Mouse (Mus musculus): ENCODE measurements around the gene Mogat2.

Mogat2 gene

DNA sequence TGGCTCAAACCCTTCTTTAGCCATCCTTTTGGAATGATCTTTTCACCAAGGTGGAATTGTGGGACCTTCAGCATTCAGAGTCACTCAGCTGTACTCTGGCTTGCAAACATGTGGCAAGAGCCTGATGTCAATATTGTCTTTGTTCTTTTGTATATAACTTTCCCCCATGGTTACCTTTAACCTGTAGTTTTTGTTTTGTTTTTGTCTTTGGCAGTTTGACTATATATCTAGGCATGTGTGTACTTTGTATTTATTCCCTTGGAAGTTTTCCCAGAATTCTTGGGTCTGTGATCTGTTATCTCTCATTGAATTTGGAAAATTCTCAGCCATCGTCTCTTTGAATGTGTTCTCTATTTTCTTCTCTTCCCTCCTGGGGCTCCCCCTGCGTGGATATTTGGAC is 43.9 kb downstream of the Mogat2 start:
- no peak for DNase-seq (ENCODE audit: extremely low spot score)

DNA sequence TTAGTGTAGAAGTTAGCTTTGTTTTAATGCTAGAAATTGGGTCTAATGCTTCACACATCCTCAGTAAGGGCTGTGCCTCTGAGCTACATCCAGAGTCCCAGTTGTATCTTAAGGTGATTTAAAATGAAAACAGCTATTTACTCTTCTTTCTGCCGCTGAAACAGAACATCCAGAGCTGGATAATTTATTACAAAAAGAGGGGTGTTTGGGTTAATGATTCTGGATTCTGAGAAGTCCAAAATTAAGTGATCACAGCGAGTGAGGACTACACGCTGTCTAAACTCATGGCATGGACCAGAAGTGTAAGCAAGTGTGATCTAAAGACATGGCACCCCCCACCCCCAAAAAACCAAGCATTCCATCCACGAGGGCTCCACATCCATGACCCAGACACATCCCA is 44.5 kb downstream of the Mogat2 start:
- no peak for DNase-seq (ENCODE audit: extremely low spot score)

DNA sequence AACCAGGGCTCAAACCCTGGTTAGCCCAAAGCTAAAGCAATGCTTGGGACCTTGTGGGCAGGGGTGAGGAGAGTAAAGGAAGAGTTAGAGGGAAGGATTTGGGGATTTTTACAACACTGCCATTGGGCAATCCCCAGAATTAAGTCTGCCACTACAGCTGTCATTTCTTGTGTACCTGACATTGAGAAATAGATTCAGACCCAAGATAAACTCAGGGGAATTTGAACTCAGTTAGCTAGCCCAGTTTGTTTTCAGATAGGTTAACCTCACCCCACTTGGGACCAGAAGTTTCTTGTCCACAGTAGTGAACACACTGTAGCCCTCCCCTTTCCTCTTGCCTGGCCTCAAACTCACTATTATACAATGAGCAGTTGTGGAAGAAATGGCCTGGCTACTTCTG is 47.0 kb downstream of the Mogat2 start:
- DNase-seq (ENCODE audit: extremely low spot score): no peak

DNA sequence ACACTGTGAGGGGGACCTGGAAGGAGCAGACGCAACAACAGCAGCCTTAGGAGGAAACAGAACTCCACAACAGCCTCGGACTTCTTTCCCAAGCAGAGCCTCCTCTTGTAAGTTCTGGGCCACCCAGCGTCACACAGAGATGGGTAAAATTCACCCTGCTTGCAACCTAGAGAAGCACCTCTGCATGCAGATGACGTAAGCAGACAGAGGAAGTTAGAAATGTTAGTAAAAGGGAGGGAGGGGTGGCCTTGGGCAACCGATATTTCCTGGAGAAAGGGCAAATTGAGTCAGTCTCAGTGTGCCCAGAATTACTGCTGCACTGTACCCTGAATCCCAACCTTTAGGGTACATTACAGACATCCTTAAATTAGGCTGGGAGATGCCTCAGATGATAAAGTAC is 48.5 kb downstream of the Mogat2 start:
- DNase-seq (ENCODE audit: extremely low spot score): no peak

DNA sequence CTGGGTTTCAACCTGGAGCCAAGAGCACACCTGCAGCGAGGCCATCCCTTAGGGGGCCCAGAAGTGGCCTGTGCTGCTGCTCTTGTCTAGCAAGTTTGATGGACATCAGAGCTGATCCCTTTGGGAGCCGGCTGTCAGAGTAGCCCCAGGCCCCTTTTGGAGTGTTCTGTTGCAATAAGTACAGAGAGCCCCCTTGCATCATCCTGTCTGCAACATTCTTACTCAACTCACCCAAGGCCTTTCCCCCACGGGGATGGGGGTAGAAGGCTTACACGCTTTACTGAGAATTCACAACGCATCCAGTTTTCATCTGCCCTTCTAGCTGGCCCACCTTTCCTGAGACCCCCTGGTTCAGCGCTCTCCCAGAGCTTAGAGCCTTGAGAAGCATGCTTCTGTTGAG is 49.8 kb downstream of the Mogat2 start:
- DNase-seq (ENCODE audit: extremely low spot score): no peak

DNA sequence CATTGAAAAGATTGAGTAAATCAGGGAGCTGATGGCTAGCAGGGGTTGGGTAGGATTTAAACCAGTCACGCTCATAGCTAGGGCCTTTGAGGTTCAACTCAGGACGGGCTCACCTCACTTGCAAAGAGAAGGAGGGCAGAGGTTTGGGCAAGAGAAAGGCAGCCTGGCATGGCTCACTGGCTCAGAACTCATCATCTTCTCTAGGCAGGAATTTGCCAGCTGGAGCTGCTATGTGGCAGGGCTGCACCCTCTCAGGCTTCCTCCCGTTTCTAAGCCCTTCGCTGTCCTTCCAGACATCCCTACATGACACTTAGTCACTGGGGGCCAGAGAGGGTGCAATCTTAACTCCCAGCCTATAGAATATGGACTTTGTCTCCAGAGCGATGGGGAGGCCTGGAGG is 51.0 kb downstream of the Mogat2 start:
- DNase-seq (ENCODE audit: extremely low spot score): no peak

DNA sequence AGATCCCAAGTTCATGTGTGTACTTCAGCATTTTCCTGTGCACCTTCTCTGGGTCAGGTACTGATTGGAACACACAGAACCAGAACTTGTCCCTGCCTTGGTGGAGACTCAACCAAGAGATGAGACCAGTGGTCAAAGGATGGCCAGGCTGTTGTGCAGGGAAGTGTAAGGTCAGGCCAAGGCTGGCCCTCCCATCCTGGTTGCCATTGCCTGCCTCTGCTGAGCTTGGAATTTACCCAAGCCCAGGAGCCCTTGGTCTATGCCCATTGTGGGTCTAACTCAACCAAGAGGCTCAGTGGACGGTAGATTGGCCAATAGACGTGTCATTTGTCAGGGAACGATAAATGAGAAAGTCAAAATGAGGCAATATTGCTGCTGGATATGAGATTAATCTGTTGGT is 53.0 kb downstream of the Mogat2 start:
- DNase-seq (ENCODE audit: extremely low spot score): no peak

DNA sequence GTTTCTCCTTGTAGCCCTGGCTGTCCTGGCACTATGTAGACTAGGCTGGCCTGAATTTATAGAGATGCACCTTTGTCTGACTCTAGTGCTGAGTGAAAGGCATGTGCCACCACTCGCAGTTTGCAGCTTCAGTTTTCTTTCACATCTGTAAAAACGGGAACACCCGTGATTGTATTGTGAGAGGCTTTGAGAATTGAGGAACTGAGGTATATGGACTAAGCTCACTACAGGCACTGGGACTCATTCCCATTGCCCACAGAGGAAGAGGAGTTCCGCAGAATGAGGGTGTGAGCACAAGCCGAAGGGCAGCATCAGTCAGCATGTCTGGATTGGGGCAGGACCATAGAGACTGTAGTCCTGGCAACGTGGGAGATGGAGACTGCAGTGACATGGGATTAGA is 54.7 kb downstream of the Mogat2 start:
- no peak for DNase-seq (ENCODE audit: extremely low spot score)

DNA sequence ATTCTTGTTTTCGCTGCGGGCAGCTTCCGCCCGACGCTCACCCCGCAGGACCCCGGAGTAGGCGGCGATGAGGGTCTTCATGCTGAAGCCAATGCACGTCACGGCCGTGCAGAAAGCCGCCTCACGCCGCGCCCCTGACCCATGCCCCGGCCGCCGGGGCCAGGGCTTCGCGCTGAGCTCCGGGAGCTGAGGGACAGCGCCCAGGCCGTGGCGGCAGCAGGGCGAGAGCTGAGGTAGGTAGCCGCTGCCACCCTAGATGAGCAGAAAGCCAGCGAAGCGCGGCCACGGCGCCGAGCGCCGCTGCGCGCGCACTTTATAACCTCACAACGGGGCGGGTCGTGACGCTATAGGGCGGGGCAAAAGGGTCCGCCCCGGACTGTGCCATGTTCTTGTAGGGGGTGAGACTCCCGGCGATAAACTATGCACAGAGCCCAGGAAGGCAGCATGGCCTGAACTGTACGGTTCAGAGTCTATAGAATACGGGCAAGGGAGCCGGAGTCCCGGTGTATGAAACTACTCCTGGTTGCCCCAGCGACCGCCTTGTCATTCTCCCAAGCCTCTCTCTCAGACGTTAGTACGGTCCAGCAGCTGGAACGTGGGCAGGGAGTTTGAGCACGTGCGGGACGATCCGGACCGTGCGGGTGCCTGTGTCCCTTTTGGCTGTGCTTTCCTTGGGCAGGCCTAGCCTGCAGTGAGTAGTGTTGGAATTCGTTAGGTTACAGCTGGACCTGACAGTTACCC is 55.8 kb downstream of the Mogat2 start, which contains the start of gene Dgat2:
Dgat2 (minus strand) TSS at position 288 of the 741 bp plus-strand sequence.
- peak; percentile 94 for DNase-seq (ENCODE audit: extremely low spot score)

DNA sequence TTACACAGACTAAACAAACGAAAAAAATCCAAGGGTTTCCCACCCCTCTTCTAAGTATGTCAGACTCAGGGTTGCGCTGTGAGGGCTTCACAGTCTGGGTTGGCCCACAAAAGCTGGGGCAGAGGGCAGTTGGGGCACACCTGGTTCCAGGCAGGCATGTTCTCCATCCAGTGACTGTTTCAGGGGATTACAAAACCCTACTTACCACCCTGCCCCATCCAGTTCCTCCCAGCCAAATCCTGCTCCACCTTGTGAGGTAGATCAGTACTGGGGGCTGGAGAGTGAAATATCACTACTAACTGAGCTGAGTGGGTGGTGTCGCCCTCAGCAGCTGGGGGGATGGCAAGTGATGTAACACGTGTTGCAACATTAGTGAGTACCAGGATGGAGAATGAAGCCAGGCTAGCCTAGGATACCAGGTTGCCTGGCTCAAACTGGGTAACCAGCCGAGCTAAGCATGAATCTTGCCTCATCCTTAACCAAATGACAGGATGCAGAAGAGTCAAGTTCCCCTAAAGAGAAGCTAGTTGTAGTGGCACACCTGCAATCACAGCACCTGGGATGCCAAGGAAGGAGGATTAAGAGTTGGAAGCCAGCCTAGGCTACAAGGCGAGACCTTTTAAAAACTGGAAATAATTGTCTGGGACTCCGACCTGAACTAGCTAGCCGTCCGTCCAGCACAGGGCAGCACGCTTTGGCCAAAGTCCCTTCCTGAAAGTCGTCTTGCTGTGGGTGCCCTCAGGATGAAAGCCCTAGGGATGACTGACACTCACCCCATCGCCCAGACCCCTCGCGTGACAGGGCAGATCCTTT is 56.6 kb downstream of the Mogat2 start:
- no peak for DNase-seq (ENCODE audit: extremely low spot score)

DNA sequence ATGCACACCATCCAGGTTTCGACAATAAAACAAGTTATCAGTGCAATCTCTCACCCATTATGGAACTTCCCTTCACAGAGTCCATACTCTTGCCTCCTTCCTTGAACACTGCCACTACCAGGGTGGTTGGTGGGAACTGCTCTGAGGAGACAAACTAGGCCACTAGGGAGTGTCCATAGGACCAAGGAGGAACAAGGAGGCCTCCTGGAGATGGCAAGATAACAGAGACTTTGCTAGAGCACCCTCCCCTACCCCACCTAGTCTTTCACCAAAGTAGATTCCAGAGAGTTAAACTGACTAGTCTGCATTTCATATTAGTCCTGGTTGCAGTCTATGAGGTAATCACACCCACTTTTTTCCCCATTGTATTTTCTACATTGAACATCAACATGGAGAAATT is 58.3 kb downstream of the Mogat2 start:
- DNase-seq (ENCODE audit: extremely low spot score): no peak

DNA sequence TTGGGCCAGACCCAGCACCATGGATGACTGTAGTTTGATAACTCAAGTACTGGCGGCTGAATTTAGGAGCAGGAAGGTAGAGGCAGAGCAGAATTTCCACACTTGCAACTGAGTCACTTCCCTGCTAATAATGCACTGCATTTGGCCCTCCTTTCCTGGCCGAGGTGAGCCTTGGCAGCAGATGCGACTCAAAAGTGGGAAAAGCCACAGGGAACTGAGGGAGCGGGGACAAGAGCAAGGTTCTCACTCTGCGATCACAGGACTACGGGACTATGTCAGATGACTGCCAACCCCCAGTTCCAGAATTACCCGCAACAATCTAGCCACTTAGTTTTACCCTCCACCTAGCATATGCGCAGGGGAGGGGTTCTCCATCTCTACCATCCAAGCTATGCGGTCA is 59.1 kb downstream of the Mogat2 start:
- no peak for DNase-seq (ENCODE audit: extremely low spot score)

DNA sequence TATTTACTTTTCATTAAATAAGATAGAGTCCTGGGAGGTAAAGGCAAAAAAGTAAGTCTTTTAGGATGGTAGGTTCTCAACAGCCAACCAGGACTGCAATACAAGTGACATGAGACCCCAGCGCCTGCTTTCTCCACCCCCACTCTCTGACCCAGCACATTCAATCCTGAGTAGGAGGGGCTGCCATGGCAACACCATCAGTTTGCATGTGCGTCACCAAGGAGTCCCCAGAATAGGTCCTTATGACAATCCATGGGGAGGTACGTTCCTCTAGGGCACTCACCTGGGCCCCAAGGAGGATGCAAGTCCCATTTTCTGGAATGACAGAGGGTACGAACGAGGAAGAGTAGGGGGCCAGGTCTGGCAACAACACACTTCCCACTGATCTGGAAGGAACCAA is 61.0 kb downstream of the Mogat2 start:
- no peak for DNase-seq (ENCODE audit: extremely low spot score)

DNA sequence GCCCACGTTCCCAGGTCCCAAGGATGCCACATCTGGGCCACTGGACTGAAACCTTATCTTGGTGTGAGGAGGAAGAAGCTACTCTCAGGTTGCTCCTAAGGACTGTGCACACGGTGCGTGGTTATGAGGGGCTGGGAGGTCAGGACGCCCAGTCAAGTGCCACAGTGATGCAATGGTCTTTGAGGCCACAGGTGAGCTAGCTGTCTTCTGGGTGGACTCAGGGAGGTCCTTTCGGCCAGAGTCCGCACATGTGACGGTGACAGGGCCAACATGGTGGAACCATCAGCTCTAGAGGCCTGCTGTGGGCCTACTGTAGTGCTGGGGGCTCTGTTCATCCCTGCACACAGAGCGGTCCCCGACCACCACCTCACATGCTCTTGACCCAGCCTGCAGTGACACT is 62.8 kb downstream of the Mogat2 start:
- no peak for DNase-seq (ENCODE audit: extremely low spot score)

DNA sequence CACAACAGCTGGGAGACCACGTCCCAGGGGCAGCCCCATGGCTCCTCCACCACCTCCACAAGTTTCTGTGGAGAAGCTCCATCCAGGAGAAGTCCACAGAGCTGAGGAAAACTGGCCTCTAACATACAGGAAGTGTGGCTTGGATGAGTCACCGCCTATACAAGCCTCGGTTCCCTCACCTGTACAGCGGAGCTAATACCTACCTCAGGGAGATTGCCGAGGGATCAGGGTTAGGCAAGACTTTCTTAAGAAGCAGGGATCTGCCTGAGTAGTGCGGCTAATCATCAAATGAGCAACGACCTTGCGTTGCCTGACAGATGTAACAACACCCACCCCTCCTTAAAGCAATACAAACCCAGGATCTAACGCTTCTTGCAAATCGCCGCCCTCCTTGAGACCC is 63.3 kb downstream of the Mogat2 start:
- no peak for DNase-seq (ENCODE audit: extremely low spot score)

DNA sequence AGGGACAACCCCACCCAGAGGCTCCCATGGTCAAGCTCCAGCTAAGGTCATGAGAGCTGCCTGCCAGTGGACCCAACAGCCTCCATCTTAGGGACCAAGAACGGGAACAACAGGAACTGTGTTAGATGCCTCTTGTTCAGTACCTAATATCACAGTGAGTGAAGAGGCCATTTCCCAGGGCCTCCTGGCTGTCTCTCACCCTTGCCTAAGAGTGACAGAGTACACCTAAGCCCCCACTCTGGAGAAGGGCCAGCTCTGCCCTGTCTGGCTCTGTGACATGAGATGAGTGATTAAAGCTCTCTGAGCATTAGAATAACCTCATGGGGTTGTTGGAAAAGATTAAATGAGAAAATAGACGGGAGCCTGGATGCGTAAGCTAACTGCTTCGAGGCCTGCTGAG is 64.4 kb downstream of the Mogat2 start:
- DNase-seq (ENCODE audit: extremely low spot score): no peak

DNA sequence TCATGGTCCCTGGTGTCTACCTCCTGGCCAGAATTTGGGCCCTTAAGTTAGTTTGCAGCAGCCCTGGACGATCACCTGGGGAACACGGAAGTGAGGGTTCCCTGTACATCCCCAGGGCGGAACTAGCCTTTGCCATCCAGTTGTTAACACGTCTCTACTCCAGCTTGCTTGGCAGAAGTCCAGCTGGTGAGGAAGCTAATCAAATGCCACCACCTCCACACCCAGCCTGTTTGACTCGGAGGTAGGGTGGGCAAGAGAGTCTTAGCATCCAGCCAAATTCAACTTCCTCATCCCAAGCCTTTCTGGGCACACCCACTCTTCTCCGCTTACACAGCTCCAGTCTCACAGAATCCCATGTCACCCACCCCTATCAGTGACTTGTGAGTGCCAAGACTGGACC is 65.5 kb downstream of the Mogat2 start:
- DNase-seq (ENCODE audit: extremely low spot score): no peak

DNA sequence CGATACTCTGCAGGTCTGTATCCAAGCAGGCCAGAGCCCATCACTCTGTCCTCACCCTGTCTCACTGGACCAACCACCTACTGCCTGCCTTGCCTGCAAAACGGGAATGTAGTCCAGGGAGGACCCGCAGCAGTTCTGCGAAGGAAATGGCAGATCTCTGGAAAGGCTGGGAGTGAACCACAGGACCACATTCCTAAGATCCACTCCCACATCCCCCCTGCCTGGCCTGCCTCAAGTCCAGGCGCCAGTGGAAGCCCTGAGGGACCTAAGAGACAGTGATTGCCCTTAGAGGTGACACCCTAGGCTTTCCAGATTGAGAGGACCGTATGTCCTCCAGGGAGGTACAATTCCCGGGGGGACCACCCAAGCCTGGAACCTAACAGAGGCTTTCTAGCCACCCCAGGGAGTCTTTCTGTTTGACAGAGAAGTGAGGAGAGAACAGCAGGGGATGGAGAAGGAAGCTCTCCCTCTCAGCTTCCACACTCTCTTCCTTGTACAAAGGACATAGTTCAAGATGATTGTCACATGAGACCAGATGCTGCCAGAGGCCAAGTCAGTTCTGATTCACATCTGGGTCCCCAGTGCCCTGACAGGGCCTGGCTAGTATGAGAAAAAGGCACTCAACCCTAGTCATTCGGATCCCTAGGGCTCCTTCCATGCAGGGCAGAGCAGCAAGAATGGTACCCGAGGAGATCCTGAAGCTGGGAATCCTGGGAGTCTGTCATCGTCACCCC is 66.5 kb downstream of the Mogat2 start:
- no peak for DNase-seq (ENCODE audit: extremely low spot score)

DNA sequence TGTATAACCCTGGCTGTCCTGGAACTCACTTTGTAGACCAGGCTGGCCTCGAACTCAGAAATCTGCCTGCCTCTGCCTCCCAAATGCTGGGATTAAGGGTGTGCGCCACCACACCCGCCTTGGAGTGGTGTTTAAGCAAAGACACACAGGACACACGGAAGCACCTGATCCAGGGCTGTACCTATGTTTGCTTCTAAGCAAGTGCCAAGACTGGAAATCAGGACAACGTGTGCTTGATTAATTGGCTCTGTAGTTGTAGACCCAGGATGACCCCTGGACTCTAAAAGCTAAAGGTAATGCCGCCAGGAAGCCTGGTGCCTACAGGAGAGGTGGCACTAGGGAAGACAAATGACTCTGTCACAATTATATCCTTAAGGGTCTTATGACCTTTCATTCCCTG is 67.9 kb downstream of the Mogat2 start:
- DNase-seq (ENCODE audit: extremely low spot score): no peak

DNA sequence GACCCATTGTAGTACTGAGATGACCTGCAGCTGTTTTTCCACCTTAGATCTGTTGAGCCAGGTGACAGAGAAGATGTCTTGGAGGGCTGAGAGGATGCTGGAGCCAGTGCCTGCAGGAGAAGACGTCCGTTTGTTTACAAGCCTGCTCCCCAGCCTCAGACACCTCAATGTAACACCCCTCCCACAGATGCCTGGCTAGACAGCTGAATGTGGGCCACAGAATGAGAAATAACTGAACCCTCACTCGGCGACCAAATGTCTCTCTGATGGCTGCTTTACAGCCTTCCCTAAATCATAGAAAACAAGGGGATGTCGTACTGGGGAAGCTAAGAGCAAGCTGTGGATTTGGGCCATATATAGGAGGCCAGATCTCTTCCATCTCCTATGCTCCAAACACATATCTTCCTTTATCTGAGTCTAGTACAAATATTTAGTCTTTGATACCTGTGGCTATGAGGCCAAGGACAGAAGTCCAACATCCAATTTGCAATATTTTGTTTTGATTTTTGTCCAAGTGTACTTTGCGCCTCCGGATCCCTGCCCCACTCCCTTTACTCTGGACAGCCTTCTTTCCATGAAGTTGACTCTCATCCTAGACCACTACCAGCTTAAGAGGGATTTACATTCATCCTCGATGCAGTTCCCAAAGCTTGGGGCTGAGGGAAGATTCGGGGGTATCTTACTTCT is 68.6 kb downstream of the Mogat2 start:
- no peak for DNase-seq (ENCODE audit: extremely low spot score)

Measured in embryo, embryonic 9.5 days (tissue).